Mouse (Mus musculus): ENCODE data around the gene Lama5. TPM values are rescaled to one million over a fixed set of nuclear protein-coding genes. Genes with fewer than 3 reads are reported as not detected.

Lama5 gene
- polyA plus RNA-seq, 1 experiment = 83.3 TPM

- DNase-seq = peak; percentile 63
- TF ChIP-seq POLR2A (IDR thresholded peaks at IDR 0.05; ENCODE audit: low read depth, low read length) = no peak
- no peak for TF ChIP-seq CTCF (conservative IDR thresholded peaks at IDR 0.05; ENCODE audit: insufficient read depth, insufficient read length, low read depth, low read length)
- WGBS = 55% methylated on average over 3 of the region's 3 CpGs
- Histone ChIP-seq H3K4me1 (ENCODE audit: control insufficient read depth, insufficient read depth, low read length) (peaks cover 2% of the 10 kb centered on the region; the same call in 1 of the 2 replicates), H3K27ac (ENCODE audit: insufficient read depth, low read depth, low read length) (peak overlapping the region; percentile 75), H3K36me3 (ENCODE audit: control insufficient read depth, insufficient read depth, low read length) (no peaks in the 10 kb centered on the region), H3K4me3 (ENCODE audit: insufficient read depth, low read depth, low read length) (no peak overlapping the region), H3K27me3 (replicated peaks; ENCODE audit: control insufficient read depth, insufficient read depth, low read length) (no peaks in the 10 kb centered on the region)
These were observed 11.3 kb upstream of the Lama5 start for GRCm38 (mm10) chr2:180236930-180237329.

- peaks cover 2% of the 10 kb centered on the region; the same call in 1 of the 2 replicates for H3K4me1 ChIP-seq (ENCODE audit: control insufficient read depth, insufficient read depth, low read length)
- no peaks in the 10 kb centered on the region for H3K27me3 ChIP-seq (replicated peaks; ENCODE audit: control insufficient read depth, insufficient read depth, low read length)
- TF ChIP-seq CTCF (conservative IDR thresholded peaks at IDR 0.05; ENCODE audit: insufficient read depth, insufficient read length, low read depth, low read length) = no peak
- no peak for TF ChIP-seq POLR2A (IDR thresholded peaks at IDR 0.05; ENCODE audit: low read depth, low read length)
- H3K27ac ChIP-seq (ENCODE audit: insufficient read depth, low read depth, low read length) = peak overlapping the region; percentile 66
- H3K4me3 ChIP-seq (ENCODE audit: insufficient read depth, low read depth, low read length) = no peak overlapping the region
- H3K36me3 ChIP-seq (ENCODE audit: control insufficient read depth, insufficient read depth, low read length) = no peaks in the 10 kb centered on the region
- no peak for DNase-seq
- 55% methylated on average over 3 of the region's 3 CpGs for WGBS
These were observed 10.8 kb upstream of the Lama5 start for GRCm38 (mm10) chr2:180236500-180236899.

GRCm38 (mm10) chr2:180235788-180236187, 10.1 kb upstream of the Lama5 start:
- Histone ChIP-seq H3K4me1 (ENCODE audit: control insufficient read depth, insufficient read depth, low read length) (peaks cover 2% of the 10 kb centered on the region; the same call in 1 of the 2 replicates), H3K36me3 (ENCODE audit: control insufficient read depth, insufficient read depth, low read length) (no peaks in the 10 kb centered on the region), H3K27ac (ENCODE audit: insufficient read depth, low read depth, low read length) (peak overlapping the region; percentile 66), H3K4me3 (ENCODE audit: insufficient read depth, low read depth, low read length) (no peak overlapping the region), H3K27me3 (replicated peaks; ENCODE audit: control insufficient read depth, insufficient read depth, low read length) (no peaks in the 10 kb centered on the region)
- 83% methylated on average over 4 of the region's 4 CpGs for WGBS
- TF ChIP-seq CTCF (conservative IDR thresholded peaks at IDR 0.05; ENCODE audit: insufficient read depth, insufficient read length, low read depth, low read length) = no peak
- DNase-seq = no peak

- Histone ChIP-seq H3K27ac (ENCODE audit: insufficient read depth, low read depth, low read length) (0 out of 2 replicates have a peak overlapping the region, but pooled peaks have one; percentile 66), H3K27me3 (replicated peaks; ENCODE audit: control insufficient read depth, insufficient read depth, low read length) (no peaks in the 10 kb centered on the region), H3K4me3 (ENCODE audit: insufficient read depth, low read depth, low read length) (no peak overlapping the region), H3K36me3 (ENCODE audit: control insufficient read depth, insufficient read depth, low read length) (no peaks in the 10 kb centered on the region), H3K4me1 (ENCODE audit: control insufficient read depth, insufficient read depth, low read length) (peaks cover 2% of the 10 kb centered on the region; the same call in 1 of the 2 replicates)
- no peak for DNase-seq
- TF ChIP-seq CTCF (conservative IDR thresholded peaks at IDR 0.05; ENCODE audit: insufficient read depth, insufficient read length, low read depth, low read length) (no peak), POLR2A (IDR thresholded peaks at IDR 0.05; ENCODE audit: low read depth, low read length) (no peak)
- 46% methylated on average over 6 of the region's 6 CpGs for WGBS
These were observed 9.3 kb upstream of the Lama5 start for GRCm38 (mm10) chr2:180234980-180235379.

DNA sequence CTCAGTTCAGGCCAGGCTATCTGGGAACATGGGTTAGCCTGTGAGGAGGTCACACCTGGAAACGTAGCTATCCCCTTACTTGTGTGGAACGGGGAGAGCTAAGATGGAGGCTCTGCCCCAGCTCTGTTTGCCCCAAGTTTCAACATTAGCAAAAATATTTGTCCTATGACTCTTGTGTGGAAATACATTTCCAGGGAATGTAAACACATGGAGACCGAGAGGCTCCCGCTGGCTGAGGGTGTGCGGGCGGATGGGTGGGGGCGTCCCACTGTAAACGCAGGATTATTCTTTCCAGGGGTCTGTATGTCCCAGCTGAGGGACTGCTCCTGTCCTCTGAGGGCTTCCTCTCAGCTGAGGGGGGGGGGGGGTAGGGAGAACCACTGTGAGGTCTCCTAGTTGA, 8.7 kb upstream of the Lama5 start:
- Histone ChIP-seq H3K36me3 (ENCODE audit: control insufficient read depth, insufficient read depth, low read length) (no peaks in the 10 kb centered on the region), H3K27me3 (replicated peaks; ENCODE audit: control insufficient read depth, insufficient read depth, low read length) (no peaks in the 10 kb centered on the region), H3K27ac (ENCODE audit: insufficient read depth, low read depth, low read length) (no peak overlapping the region), H3K4me1 (ENCODE audit: control insufficient read depth, insufficient read depth, low read length) (peaks cover 2% of the 10 kb centered on the region; the same call in 1 of the 2 replicates), H3K4me3 (ENCODE audit: insufficient read depth, low read depth, low read length) (no peak overlapping the region)
- 91% methylated on average over 8 of the region's 8 CpGs for WGBS
- no peak for DNase-seq
- TF ChIP-seq CTCF (conservative IDR thresholded peaks at IDR 0.05; ENCODE audit: insufficient read depth, insufficient read length, low read depth, low read length) = no peak
- no peak for TF ChIP-seq POLR2A (IDR thresholded peaks at IDR 0.05; ENCODE audit: low read depth, low read length)

- no peaks in the 10 kb centered on the region for H3K36me3 ChIP-seq (ENCODE audit: control insufficient read depth, insufficient read depth, low read length)
- no peak overlapping the region for H3K4me3 ChIP-seq (ENCODE audit: insufficient read depth, low read depth, low read length)
- DNase-seq = no peak
- H3K27me3 ChIP-seq (replicated peaks; ENCODE audit: control insufficient read depth, insufficient read depth, low read length) = no peaks in the 10 kb centered on the region
- TF ChIP-seq POLR2A (IDR thresholded peaks at IDR 0.05; ENCODE audit: low read depth, low read length) = no peak
- no peak for TF ChIP-seq CTCF (conservative IDR thresholded peaks at IDR 0.05; ENCODE audit: insufficient read depth, insufficient read length, low read depth, low read length)
- peaks cover 4% of the 10 kb centered on the region for H3K4me1 ChIP-seq (ENCODE audit: control insufficient read depth, insufficient read depth, low read length)
- H3K27ac ChIP-seq (ENCODE audit: insufficient read depth, low read depth, low read length) = no peak overlapping the region
- WGBS = 83% methylated on average over 7 of the region's 7 CpGs
These were observed 7.6 kb upstream of the Lama5 start for GRCm38 (mm10) chr2:180233101-180233904.

GRCm38 (mm10) chr2:180230482-180230881, 4.8 kb upstream of the Lama5 start:
- H3K36me3 ChIP-seq (ENCODE audit: control insufficient read depth, insufficient read depth, low read length) = no peaks in the 10 kb centered on the region
- no peaks in the 10 kb centered on the region for H3K27me3 ChIP-seq (replicated peaks; ENCODE audit: control insufficient read depth, insufficient read depth, low read length)
- peaks cover 19% of the 10 kb centered on the region for H3K4me1 ChIP-seq (ENCODE audit: control insufficient read depth, insufficient read depth, low read length)
- H3K27ac ChIP-seq (ENCODE audit: insufficient read depth, low read depth, low read length) = no peak overlapping the region
- no peak for DNase-seq
- TF ChIP-seq POLR2A (IDR thresholded peaks at IDR 0.05; ENCODE audit: low read depth, low read length) = no peak
- no peak for TF ChIP-seq CTCF (conservative IDR thresholded peaks at IDR 0.05; ENCODE audit: insufficient read depth, insufficient read length, low read depth, low read length)
- no peak overlapping the region for H3K4me3 ChIP-seq (ENCODE audit: insufficient read depth, low read depth, low read length)
- 71% methylated on average over 4 of the region's 4 CpGs for WGBS
